Mouse (Mus musculus): ENCODE data around the gene Vsir.

The Vsir gene

GRCm38 (mm10) chr10:60354003-60354325 is 7.3 kb downstream of the Vsir start:
- no peak for DNase-seq

GRCm38 (mm10) chr10:60354881-60355677 is 8.4 kb downstream of the Vsir start:
- no peak for DNase-seq

GRCm38 (mm10) chr10:60357441-60357840 is 10.8 kb downstream of the Vsir start:
- DNase-seq: no peak

GRCm38 (mm10) chr10:60357901-60358300 is 11.2 kb downstream of the Vsir start:
- DNase-seq: no peak

- DNase-seq: no peak
Observed at GRCm38 (mm10) chr10:60358776-60359175, 12.1 kb downstream of the Vsir start.

- DNase-seq: no peak
Observed at GRCm38 (mm10) chr10:60361615-60362309, 15.1 kb downstream of the Vsir start.

GRCm38 (mm10) chr10:60362310-60362628 is 15.6 kb downstream of the Vsir start:
- no peak for DNase-seq

- DNase-seq: no peak
Observed at GRCm38 (mm10) chr10:60363426-60363825, 16.8 kb downstream of the Vsir start.

- no peak for DNase-seq
Observed at GRCm38 (mm10) chr10:60367145-60367544, 20.5 kb downstream of the Vsir start.

- no peak for DNase-seq
Observed at GRCm38 (mm10) chr10:60367904-60368303, 21.3 kb downstream of the Vsir start.

- no peak for DNase-seq
Observed at GRCm38 (mm10) chr10:60369405-60369804, 22.8 kb downstream of the Vsir start.

- no peak for DNase-seq
Observed at GRCm38 (mm10) chr10:60370098-60370497, 23.4 kb downstream of the Vsir start.

- DNase-seq: peak; percentile 59 to 65
Observed at GRCm38 (mm10) chr10:60370601-60371061, 24.0 kb downstream of the Vsir start.

- peak; percentile 55 to 65 for DNase-seq
Observed at GRCm38 (mm10) chr10:60371596-60372386, 25.1 kb downstream of the Vsir start.

GRCm38 (mm10) chr10:60373543-60373936 is 26.9 kb downstream of the Vsir start:
- no peak for DNase-seq

- no peak for DNase-seq
Observed at GRCm38 (mm10) chr10:60373937-60374578, 27.4 kb downstream of the Vsir start.

GRCm38 (mm10) chr10:60376704-60377103 is 30.1 kb downstream of the Vsir start:
- no peak for DNase-seq

- no peak for DNase-seq
Observed at GRCm38 (mm10) chr10:60379419-60379957, 32.8 kb downstream of the Vsir start.

- no peak for DNase-seq
Observed at GRCm38 (mm10) chr10:60380229-60380628, 33.6 kb downstream of the Vsir start.

- DNase-seq: no peak
Observed at GRCm38 (mm10) chr10:60381142-60381925, 34.7 kb downstream of the Vsir start.

GRCm38 (mm10) chr10:60388332-60388731 is 41.7 kb downstream of the Vsir start:
- DNase-seq: peak in 1 of 2 experiments; percentile 32

- DNase-seq: peak; percentile 39 to 48
Observed at GRCm38 (mm10) chr10:60389447-60389865, 42.8 kb downstream of the Vsir start.
